Mouse (Mus musculus) layer of hippocampus, adult 6 months (tissue): ENCODE results near the gene Gm2696. TPM values are rescaled to one million over a fixed set of nuclear protein-coding genes. Genes with fewer than 3 reads are reported as not detected.

ENCODE experiments used
- long read RNA-seq, 2 experiments: library from polyadenylated mRNA; unstranded; transcript quantifications; one replicate each; pipeline ENCODE4 v2.0.0; 2019 to 2020
- polyA plus RNA-seq: library from polyadenylated mRNA; unstranded; fragments of <200 nt; fragmentation: Nextera tagmentation; gene quantifications from 2 replicates; pipeline ENCODE4 v1.2.3, GENCODE M21; 2021

Gene Gm2696
- not detected in 2 replicates for polyA plus RNA-seq
- long read RNA-seq, experiment 1: 0 reads
- long read RNA-seq, experiment 2: 0 reads

DNA sequence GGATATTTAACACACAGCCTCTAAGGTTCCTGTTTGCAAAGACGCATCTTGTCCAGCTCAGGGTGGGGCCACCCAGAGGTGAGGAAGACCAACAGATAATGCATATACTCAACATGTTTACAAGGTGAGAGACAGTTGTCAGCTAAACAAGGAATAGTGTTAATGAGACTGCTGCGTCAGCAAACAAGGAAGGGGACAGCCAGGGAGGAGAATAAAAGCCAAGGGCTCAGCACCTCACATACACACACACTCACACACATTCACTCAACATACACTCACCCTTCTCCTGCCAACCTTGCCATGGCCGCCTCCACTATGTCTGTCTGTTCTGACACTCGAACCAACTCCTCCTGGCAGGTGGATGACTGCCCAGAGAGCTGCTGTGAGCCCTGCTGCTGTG, at the start of gene Gm2696:
Gene Gm2696, plus strand, starts transcription at position 301 of the 400 bp plus-strand sequence.

DNA sequence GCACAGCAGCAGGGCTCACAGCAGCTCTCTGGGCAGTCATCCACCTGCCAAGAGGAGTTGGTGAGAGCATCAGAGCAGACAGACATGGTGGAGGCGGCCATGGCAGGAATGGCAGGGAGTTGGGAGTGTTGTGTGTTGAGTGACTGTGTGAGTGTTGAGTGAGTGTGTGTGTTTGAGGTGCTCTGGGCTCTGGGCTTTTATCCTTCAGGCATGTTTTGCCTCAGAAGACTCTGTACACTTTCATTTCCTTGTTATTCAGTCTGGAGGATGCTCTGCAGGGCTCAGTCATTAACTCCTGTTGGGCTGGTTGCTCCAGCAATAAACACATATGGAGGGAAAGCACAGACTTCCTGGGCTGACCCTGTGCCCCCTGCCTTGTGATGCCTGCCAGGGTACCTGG, 43.3 kb upstream of the Gm2696 start, which contains the start of gene Gm3238:
Gene Gm3238, minus strand, starts transcription at position 101 of the 400 bp plus-strand sequence.

DNA sequence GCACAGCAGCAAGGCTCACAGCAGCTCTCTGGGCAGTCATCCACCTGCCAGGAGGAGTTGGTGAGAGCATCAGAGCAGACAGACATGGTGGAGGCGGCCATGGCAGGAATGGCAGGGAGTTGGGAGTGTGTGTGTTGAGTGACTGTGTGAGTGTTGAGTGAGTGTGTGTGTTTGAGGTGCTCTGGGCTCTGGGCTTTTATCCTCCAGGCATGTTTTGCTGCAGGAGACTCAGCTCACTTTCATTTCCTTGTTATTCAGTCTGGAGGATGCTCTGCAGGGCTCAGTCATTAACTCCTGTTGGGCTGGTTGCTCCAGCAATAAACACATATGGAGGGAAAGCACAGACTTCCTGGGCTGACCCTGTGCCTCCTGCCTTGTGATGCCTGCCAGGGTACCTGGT, 37.6 kb upstream of the Gm2696 start, which contains the start of gene Gm7138:
Gene Gm7138, minus strand, starts transcription at position 101 of the 400 bp plus-strand sequence.

DNA sequence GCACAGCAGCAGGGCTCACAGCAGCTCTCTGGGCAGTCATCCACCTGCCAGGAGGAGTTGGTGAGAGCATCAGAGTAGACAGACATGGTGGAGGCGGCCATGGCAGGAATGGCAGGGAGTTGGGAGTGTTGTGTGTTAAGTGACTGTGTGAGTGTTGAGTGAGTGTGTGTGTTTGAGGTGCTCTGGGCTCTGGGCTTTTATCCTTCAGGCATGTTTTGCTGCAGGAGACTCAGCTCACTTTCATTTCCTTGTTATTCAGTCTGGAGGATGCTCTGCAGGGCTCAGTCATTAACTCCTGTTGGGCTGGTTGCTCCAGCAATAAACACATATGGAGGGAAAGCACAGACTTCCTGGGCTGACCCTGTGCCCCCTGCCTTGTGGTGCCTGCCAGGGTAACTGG, 32.0 kb upstream of the Gm2696 start, which contains the start of gene Gm3250:
Gene Gm3250, minus strand, starts transcription at position 101 of the 400 bp plus-strand sequence.

DNA sequence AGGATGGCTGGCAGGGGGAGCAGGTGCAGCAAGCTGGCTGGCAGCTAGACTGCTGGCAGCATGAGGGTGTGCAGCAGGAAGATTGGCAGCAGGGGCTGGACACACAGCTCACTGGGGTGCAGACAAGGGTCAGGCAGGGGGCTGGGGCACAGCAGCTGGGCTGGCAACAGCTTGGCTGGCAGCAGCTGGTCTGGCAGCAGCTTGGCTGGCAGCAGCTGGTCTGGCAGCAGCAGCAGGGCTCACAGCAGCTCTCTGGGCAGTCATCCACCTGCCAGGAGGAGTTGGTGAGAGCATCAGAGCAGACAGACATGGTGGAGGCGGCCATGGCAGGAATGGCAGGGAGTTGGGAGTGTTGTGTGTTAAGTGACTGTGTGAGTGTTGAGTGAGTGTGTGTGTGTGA, 26.6 kb upstream of the Gm2696 start, which contains the start of gene Gm7137:
Gene Gm7137, minus strand, starts transcription at position 325 of the 400 bp plus-strand sequence.

DNA sequence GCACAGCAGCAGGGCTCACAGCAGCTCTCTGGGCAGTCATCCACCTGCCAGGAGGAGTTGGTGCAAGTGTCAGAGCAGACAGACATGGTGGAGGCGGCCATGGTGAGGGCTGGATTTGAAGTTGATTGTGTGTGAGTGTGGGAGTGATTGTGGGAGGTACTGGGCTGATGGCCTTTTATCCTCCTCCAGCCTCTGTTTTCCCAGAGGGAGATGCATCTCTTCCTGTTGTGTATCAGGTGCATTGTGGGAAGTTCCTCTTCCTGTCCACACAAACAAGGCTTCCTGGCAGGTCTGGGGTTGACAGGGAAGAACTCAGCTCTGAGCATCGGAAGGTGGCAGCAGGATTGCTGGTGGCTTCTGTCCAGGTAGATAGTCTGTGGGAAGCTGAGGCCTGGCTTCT, 19.5 kb upstream of the Gm2696 start, which contains the start of gene Gm9639:
Gene Gm9639, minus strand, starts transcription at position 101 of the 400 bp plus-strand sequence.

DNA sequence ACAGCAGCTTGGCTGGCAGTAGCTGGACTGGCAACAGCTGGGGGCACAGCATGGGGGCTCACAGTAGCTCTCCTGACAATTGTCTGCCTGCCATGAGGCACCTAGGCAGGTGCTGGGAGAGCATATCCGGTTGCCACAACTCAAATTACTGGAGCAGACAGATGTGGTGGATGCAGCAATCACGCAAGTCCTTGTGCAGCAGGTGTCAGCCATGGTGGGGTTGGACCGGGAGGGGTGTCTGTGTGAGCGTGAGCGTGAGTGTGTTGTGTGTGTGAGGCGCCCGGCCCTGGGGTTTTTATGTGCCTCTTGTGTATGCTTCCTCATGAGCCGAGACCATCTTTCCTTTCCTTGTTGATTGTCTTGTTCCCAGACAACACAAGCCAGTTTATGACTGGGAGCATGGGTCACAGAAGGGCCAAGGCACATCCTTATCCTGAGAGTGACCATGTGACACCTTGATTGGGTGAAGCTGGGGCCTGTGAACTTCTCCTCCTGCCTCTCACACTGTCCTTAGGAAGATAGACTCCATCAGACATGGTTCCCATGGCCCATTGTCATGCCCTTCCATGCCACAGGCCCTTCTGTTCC, 15.5 kb upstream of the Gm2696 start, which contains the start of gene Gm19668:
Gene Gm19668, minus strand, starts transcription at position 213 of the 588 bp plus-strand sequence.

DNA sequence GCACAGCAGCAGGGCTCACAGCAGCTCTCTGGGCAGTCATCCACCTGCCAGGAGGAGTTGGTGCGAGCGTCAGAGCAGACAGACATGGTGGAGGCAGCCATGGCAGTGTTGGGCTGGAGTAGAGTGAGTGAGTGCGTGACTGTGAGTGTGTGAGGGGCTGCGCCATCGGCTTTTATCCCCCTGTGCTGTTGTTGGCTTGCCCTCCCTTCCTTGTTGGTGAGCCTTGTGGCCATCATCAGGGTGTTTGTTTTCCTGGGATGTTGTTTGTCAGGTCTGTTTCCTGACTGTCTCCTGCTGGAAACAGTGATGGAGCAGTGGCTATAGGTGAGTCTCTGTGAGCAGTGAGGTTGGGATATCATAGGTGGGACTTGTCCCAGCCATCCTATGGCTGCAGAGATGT, 2.7 kb upstream of the Gm2696 start, which contains the start of gene Gm9507:
Gene Gm9507, minus strand, starts transcription at position 101 of the 400 bp plus-strand sequence.

DNA sequence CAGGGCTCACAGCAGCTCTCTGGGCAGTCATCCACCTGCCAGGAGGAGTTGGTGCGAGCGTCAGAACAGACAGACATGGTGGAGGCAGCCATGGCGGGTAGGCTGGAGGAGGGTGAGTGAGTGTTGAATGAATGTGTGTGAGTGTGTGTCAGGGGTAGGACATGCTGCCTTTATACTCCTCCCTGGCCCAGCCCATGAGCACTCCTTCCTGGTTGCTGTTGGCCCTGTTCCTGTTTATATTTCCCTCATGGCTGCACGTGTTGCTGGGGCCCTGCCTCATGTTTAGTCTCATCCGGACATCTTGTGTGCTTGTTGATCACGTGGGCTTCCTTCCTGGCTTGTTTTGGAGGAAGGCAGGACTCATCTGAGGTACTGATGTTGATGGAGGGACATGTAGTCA, 12.5 kb downstream of the Gm2696 start, which contains the start of gene Krtap10-4:
Gene Krtap10-4, minus strand, starts transcription at position 145 of the 400 bp plus-strand sequence.

DNA sequence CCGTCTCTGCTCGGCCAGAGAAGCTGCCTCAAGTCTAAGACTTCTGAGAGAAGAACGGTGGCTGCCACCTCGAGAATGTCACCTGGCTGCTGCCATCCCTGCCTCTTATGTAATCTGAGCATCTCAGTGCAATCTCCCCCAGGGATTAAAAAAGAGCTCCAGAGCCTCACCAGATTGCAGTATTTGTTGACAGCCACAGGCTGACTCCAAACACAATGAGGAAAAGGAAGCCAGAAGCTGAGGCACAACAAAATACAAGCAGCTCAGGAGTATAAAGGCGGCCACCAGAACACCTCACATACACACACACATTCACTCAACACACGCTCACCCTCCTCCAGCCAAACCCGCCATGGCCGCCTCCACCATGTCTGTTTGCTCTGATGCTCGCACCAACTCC, 21.2 kb downstream of the Gm2696 start, which contains the start of gene Krtap10-10:
Gene Krtap10-10, plus strand, starts transcription at position 301 of the 400 bp plus-strand sequence.

DNA sequence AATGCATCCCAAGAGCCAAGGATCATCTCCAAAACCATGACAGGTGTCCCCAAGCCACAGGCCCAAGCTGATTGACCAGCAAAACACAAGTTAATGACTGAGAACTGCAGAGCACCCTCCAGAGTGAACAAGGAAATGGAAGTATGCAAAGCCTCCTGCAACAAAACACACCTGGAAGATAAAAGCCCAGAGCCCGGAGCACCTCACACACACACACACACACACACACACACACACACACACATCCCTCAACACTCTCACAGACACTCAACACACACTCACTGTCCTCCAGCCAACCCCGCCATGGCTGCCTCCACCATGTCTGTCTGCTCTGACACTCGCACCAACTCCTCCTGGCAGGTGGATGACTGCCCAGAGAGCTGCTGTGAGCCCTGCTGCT, 32.0 kb downstream of the Gm2696 start, which contains the start of gene Gm36176:
Gene Gm36176, plus strand, starts transcription at position 301 of the 400 bp plus-strand sequence.

DNA sequence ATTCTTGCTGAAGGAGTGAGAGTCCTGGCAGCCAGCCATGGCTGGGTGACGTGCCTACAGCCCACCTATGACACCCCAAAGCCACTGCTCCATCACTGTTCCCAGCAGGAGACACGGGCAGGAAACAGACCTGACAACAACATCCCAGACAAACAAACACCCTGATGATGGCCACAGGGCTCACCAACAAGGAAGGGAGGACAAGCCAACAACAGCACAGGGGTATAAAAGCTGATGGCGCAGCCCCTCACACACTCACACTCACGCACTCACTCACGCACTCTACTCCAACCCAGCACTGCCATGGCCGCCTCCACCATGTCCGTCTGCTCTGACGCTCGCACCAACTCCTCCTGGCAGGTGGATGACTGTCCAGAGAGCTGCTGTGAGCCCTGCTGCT, 38.1 kb downstream of the Gm2696 start, which contains the start of gene Gm10318:
Gene Gm10318, plus strand, starts transcription at position 301 of the 400 bp plus-strand sequence.

DNA sequence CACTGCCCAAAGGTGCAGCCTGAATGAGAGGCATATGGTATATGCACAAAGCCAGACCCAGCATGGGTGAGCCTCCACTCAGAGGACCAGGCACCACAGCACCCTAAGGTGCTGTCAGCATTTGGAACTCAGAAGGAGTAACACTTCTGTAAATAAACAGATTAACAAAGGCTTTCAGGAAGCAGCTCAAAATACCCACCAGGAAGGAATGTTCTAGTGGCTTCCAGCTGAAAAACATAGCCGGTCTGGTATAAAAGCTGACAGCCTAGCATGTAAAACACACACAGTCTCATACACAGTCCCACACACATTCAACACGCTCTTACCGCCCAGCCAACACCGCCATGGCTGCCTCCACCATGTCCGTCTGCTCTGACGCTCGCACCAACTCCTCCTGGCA, 47.2 kb downstream of the Gm2696 start, which contains the start of gene Gm3285:
Gene Gm3285, plus strand, starts transcription at position 301 of the 400 bp plus-strand sequence.

Other genes with a start within 250 kb of the Gm2696 start
- gene Pttg1ip, start 233.0 kb upstream of the Gm2696 start, polyA plus RNA-seq: 78.1 and 78.4 TPM in 2 replicates
- gene Sumo3, start 208.6 kb upstream of the Gm2696 start, polyA plus RNA-seq: 138 and 169 TPM in 2 replicates
- 2.2 and 4.3 TPM in 2 replicates for gene Gm49325, start 208.5 kb upstream of the Gm2696 start, polyA plus RNA-seq
- 64.6 and 69.3 TPM in 2 replicates for gene Ube2g2, start 192.4 kb upstream of the Gm2696 start, polyA plus RNA-seq
- gene Tspear, start 128.1 kb upstream of the Gm2696 start, polyA plus RNA-seq: 0.09 and 0.26 TPM in 2 replicates
- gene Gm19402, start 123.9 kb upstream of the Gm2696 start, polyA plus RNA-seq: not detected in 2 replicates
- not detected in 2 replicates for gene Gm9508, start 117.4 kb upstream of the Gm2696 start, polyA plus RNA-seq
- not detected in 2 replicates for gene Gm10272, start 108.1 kb upstream of the Gm2696 start, polyA plus RNA-seq
- not detected in 2 replicates for gene Gm10024, start 103.2 kb upstream of the Gm2696 start, polyA plus RNA-seq
- not detected in 2 replicates for gene Gm10142, start 98.9 kb upstream of the Gm2696 start, polyA plus RNA-seq
- not detected in 2 replicates for gene Krtap12-1, start 94.1 kb upstream of the Gm2696 start, polyA plus RNA-seq
- gene Gm10100, start 88.2 kb upstream of the Gm2696 start, polyA plus RNA-seq: not detected in 2 replicates
- gene Gm18596, start 72.0 kb upstream of the Gm2696 start, polyA plus RNA-seq: not detected in 2 replicates
- gene Gm9736, start 63.3 kb upstream of the Gm2696 start, polyA plus RNA-seq: not detected in 2 replicates
- not detected in 2 replicates for gene Gm3233, start 55.0 kb upstream of the Gm2696 start, polyA plus RNA-seq
- gene Gm3238, start 43.4 kb upstream of the Gm2696 start, polyA plus RNA-seq: not detected in 2 replicates
- gene Gm7138, start 37.7 kb upstream of the Gm2696 start, polyA plus RNA-seq: not detected in 2 replicates
- gene Gm3250, start 32.1 kb upstream of the Gm2696 start, polyA plus RNA-seq: not detected in 2 replicates
- not detected in 2 replicates for gene Gm7137, start 26.5 kb upstream of the Gm2696 start, polyA plus RNA-seq
- gene Gm9639, start 19.6 kb upstream of the Gm2696 start, polyA plus RNA-seq: not detected in 2 replicates
- gene Gm19668, start 15.5 kb upstream of the Gm2696 start, polyA plus RNA-seq: not detected in 2 replicates
- gene Gm9507, start 2.8 kb upstream of the Gm2696 start, polyA plus RNA-seq: not detected in 2 replicates
- not detected in 2 replicates for gene Krtap10-4, start 12.4 kb downstream of the Gm2696 start, polyA plus RNA-seq
- not detected in 2 replicates for gene Krtap10-10, start 21.3 kb downstream of the Gm2696 start, polyA plus RNA-seq
- not detected in 2 replicates for gene Gm36176, start 32.1 kb downstream of the Gm2696 start, polyA plus RNA-seq
- gene Gm10318, start 38.2 kb downstream of the Gm2696 start, polyA plus RNA-seq: not detected in 2 replicates
- not detected in 2 replicates for gene Gm3285, start 47.3 kb downstream of the Gm2696 start, polyA plus RNA-seq
- gene Lrrc3, start 87.9 kb downstream of the Gm2696 start, polyA plus RNA-seq: 2.7 and 2.9 TPM in 2 replicates
- gene Trpm2, start 155.9 kb downstream of the Gm2696 start, polyA plus RNA-seq: 5.7 and 6.1 TPM in 2 replicates
- gene 1810043G02Rik, start 163.8 kb downstream of the Gm2696 start, polyA plus RNA-seq: 52.6 and 57.3 TPM in 2 replicates
- 99.5 and 116 TPM in 2 replicates for gene Pfkl, start 195.4 kb downstream of the Gm2696 start, polyA plus RNA-seq
- gene Dnmt3l, start 227.3 kb downstream of the Gm2696 start, polyA plus RNA-seq: 0.82 and 1.2 TPM in 2 replicates
- gene Aire, start 228.9 kb downstream of the Gm2696 start, polyA plus RNA-seq: not detected in 2 replicates